Mouse (Mus musculus): ENCODE data around the gene Dkkl1. TPM values are rescaled to one million over a fixed set of nuclear protein-coding genes. Genes with fewer than 3 reads are reported as not detected.

The Dkkl1 gene
- polyA plus RNA-seq, 1 experiment = not detected

- TF ChIP-seq POLR2A (IDR thresholded peaks at IDR 0.05; ENCODE audit: low read depth, low read length) (no peak), CTCF (IDR thresholded peaks at IDR 0.05; ENCODE audit: borderline replicate concordance, insufficient read depth, low read length) (no peak)
- Histone ChIP-seq H3K27ac (ENCODE audit: insufficient read depth, low read length) (no peak overlapping the region), H3K4me1 (ENCODE audit: control insufficient read depth, insufficient read depth, low read length) (peaks cover 6% of the 10 kb centered on the region; the same call in 1 of the 2 replicates), H3K4me3 (ENCODE audit: insufficient read depth, low read length) (no peak overlapping the region)
Measured at GRCm38 (mm10) chr7:45195341-45196175, 16.4 kb downstream of the Dkkl1 start.

GRCm38 (mm10) chr7:45193871-45194785 is 17.8 kb downstream of the Dkkl1 start:
- peaks cover 6% of the 10 kb centered on the region; the same call in 1 of the 2 replicates for H3K4me1 ChIP-seq (ENCODE audit: control insufficient read depth, insufficient read depth, low read length)
- TF ChIP-seq CTCF (IDR thresholded peaks at IDR 0.05; ENCODE audit: borderline replicate concordance, insufficient read depth, low read length) (no peak), POLR2A (IDR thresholded peaks at IDR 0.05; ENCODE audit: low read depth, low read length) (no peak)
- H3K27ac ChIP-seq (ENCODE audit: insufficient read depth, low read length) = no peak overlapping the region
- no peak overlapping the region for H3K4me3 ChIP-seq (ENCODE audit: insufficient read depth, low read length)

GRCm38 (mm10) chr7:45193406-45193805 is 18.5 kb downstream of the Dkkl1 start:
- H3K27ac ChIP-seq (ENCODE audit: insufficient read depth, low read length) = no peak overlapping the region
- H3K4me3 ChIP-seq (ENCODE audit: insufficient read depth, low read length) = no peak overlapping the region
- H3K4me1 ChIP-seq (ENCODE audit: control insufficient read depth, insufficient read depth, low read length) = peaks cover 6% of the 10 kb centered on the region; the same call in 1 of the 2 replicates
- no peak for TF ChIP-seq POLR2A (IDR thresholded peaks at IDR 0.05; ENCODE audit: low read depth, low read length)
- no peak for TF ChIP-seq CTCF (IDR thresholded peaks at IDR 0.05; ENCODE audit: borderline replicate concordance, insufficient read depth, low read length)

- Histone ChIP-seq H3K27ac (ENCODE audit: insufficient read depth, low read length) (no peak overlapping the region), H3K4me3 (ENCODE audit: insufficient read depth, low read length) (no peak overlapping the region), H3K4me1 (ENCODE audit: control insufficient read depth, insufficient read depth, low read length) (peaks cover 6% of the 10 kb centered on the region; the same call in 1 of the 2 replicates)
- TF ChIP-seq POLR2A (IDR thresholded peaks at IDR 0.05; ENCODE audit: low read depth, low read length) (no peak), CTCF (IDR thresholded peaks at IDR 0.05; ENCODE audit: borderline replicate concordance, insufficient read depth, low read length) (no peak)
Measured at GRCm38 (mm10) chr7:45192585-45193310, 19.2 kb downstream of the Dkkl1 start.

- peaks cover 3% of the 10 kb centered on the region; the same call in 1 of the 2 replicates for H3K4me1 ChIP-seq (ENCODE audit: control insufficient read depth, insufficient read depth, low read length)
- no peak for TF ChIP-seq CTCF (IDR thresholded peaks at IDR 0.05; ENCODE audit: borderline replicate concordance, insufficient read depth, low read length)
- no peak for TF ChIP-seq POLR2A (IDR thresholded peaks at IDR 0.05; ENCODE audit: low read depth, low read length)
- no peak overlapping the region for H3K4me3 ChIP-seq (ENCODE audit: insufficient read depth, low read length)
- no peak overlapping the region for H3K27ac ChIP-seq (ENCODE audit: insufficient read depth, low read length)
Measured at GRCm38 (mm10) chr7:45191803-45192363, 20.1 kb downstream of the Dkkl1 start.

- TF ChIP-seq POLR2A (IDR thresholded peaks at IDR 0.05; ENCODE audit: low read depth, low read length) (no peak), CTCF (IDR thresholded peaks at IDR 0.05; ENCODE audit: borderline replicate concordance, insufficient read depth, low read length) (no peak)
Measured at GRCm38 (mm10) chr7:45191161-45191560, 20.8 kb downstream of the Dkkl1 start.

GRCm38 (mm10) chr7:45190186-45190585 is 21.8 kb downstream of the Dkkl1 start:
- H3K4me3 ChIP-seq (ENCODE audit: insufficient read depth, low read length) = no peak overlapping the region
- peaks cover 3% of the 10 kb centered on the region; the same call in 1 of the 2 replicates for H3K4me1 ChIP-seq (ENCODE audit: control insufficient read depth, insufficient read depth, low read length)
- TF ChIP-seq POLR2A (IDR thresholded peaks at IDR 0.05; ENCODE audit: low read depth, low read length) (no peak), CTCF (IDR thresholded peaks at IDR 0.05; ENCODE audit: borderline replicate concordance, insufficient read depth, low read length) (no peak)

More at GRCm38 (mm10) chr7:45191161-45191560, 20.8 kb downstream of the Dkkl1 start:
- H3K4me3 ChIP-seq (ENCODE audit: insufficient read depth, low read length) = no peak overlapping the region
- H3K4me1 ChIP-seq (ENCODE audit: control insufficient read depth, insufficient read depth, low read length) = peaks cover 3% of the 10 kb centered on the region; the same call in 1 of the 2 replicates
- H3K27ac ChIP-seq (ENCODE audit: insufficient read depth, low read length) = no peak overlapping the region

GRCm38 (mm10) chr7:45189600-45189999 is 22.3 kb downstream of the Dkkl1 start:
- Histone ChIP-seq H3K4me1 (ENCODE audit: control insufficient read depth, insufficient read depth, low read length) (peaks cover 3% of the 10 kb centered on the region; the same call in 1 of the 2 replicates), H3K4me3 (ENCODE audit: insufficient read depth, low read length) (no peak overlapping the region), H3K27ac (ENCODE audit: insufficient read depth, low read length) (no peak overlapping the region)
- TF ChIP-seq POLR2A (IDR thresholded peaks at IDR 0.05; ENCODE audit: low read depth, low read length) (no peak), CTCF (IDR thresholded peaks at IDR 0.05; ENCODE audit: borderline replicate concordance, insufficient read depth, low read length) (no peak)

More at GRCm38 (mm10) chr7:45190186-45190585, 21.8 kb downstream of the Dkkl1 start:
- H3K27ac ChIP-seq (ENCODE audit: insufficient read depth, low read length) = no peak overlapping the region

Measured in embryonic fibroblast, embryonic 13.5 days (primary cell).